8 mouse cellular contexts compared by ENCODE assay signal in genomic region chr8:114770856-114771776, GRCm38 (mm10).
DNase-seq lines count a peak whose midpoint lies in the region; ATAC-seq and TF ChIP-seq lines count a peak whose summit lies in the region.
"Had no signal": no experiment of that assay in that cellular context is flagged by ENCODE, and none has a peak within 500 bp of the region (broad histone marks: within the 10 kb centered on the region; RNA-seq: fewer than 3 reads in every experiment).

No protein-coding gene starts in this region.

- no peaks in the 10 kb centered on the region for H3K9me3 ChIP-seq in hindbrain, embryonic 16.5 days (ENCODE audit: control insufficient read depth, low read length)

- no peak overlapping the region for H3K9ac ChIP-seq in hindbrain, embryonic 16.5 days (ENCODE audit: low read depth, low read length)

- H3K4me2 ChIP-seq in hindbrain, embryonic 16.5 days (ENCODE audit: low read length) = peak overlapping the region; percentile 30

- no peak overlapping the region for H3K27ac ChIP-seq in bone marrow, adult 2 months (ENCODE audit: control insufficient read depth, insufficient read depth, low read depth, low read length, poor library complexity)
- no peak overlapping the region for H3K27ac ChIP-seq in hindbrain, embryonic 16.5 days (ENCODE audit: low read depth, low read length)
- H3K27ac ChIP-seq: macrophage had no signal

- peak; percentile 58 for TF ChIP-seq CTCF in bone marrow, adult 2 months (IDR thresholded peaks at IDR 0.05; ENCODE audit: control insufficient read depth, insufficient read depth, low read length)

- no peaks in the 10 kb centered on the region for H3K36me3 ChIP-seq in hindbrain, embryonic 16.5 days (ENCODE audit: control insufficient read depth, insufficient read depth, low read length)

- H3K27me3 ChIP-seq in hindbrain, embryonic 16.5 days (replicated peaks; ENCODE audit: control insufficient read depth, insufficient read depth, low read length) = no peaks in the 10 kb centered on the region

- H3K4me3 ChIP-seq in bone marrow, adult 2 months (replicated peaks; ENCODE audit: control insufficient read depth, low read depth, low read length) = no peak overlapping the region
- H3K4me3 ChIP-seq in hindbrain, embryonic 16.5 days (ENCODE audit: low read length) = no peak overlapping the region

- no peak for TF ChIP-seq POLR2A in bone marrow, adult 2 months (IDR thresholded peaks at IDR 0.05; ENCODE audit: borderline replicate concordance, control insufficient read depth, low read depth, low read length)

- H3K4me1 ChIP-seq in bone marrow, adult 2 months (ENCODE audit: control insufficient read depth, insufficient read depth, low read length) = no peaks in the 10 kb centered on the region
- peaks cover 12% of the 10 kb centered on the region for H3K4me1 ChIP-seq in hindbrain, embryonic 16.5 days (ENCODE audit: control insufficient read depth, insufficient read depth, low read depth, low read length)

- WGBS in bone marrow, adult 2 months = 63% methylated on average over 31 of the region's 31 CpGs
- 45% methylated on average over 31 of the region's 31 CpGs for WGBS in hindbrain, embryonic 16.5 days

- DNase-seq in MN1 (ENCODE audit: low spot score) = peak; percentile 73
- DNase-seq in forelimb bud, embryonic 11.5 days (ENCODE audit: low read depth, low spot score) = peak; percentile 77
- peak; percentile 47 to 70 for DNase-seq in layer of hippocampus, postnatal 36 days
- peak; percentile 14 for DNase-seq in spleen, adult 12 weeks (ENCODE audit: low spot score)

- ATAC-seq in hindbrain, embryonic 16.5 days = no peak
- peak; percentile 86 for ATAC-seq in megakaryocyte, adult 5-6 weeks (ENCODE audit: poor library complexity, severe bottlenecking)

Comparison
In these comparisons a context has a peak if more than half of its experiments do, and no peak if none do; other contexts are left out.
1. DNase-seq: peak in every context shown above with its lines; median percentile 77 in forelimb bud, embryonic 11.5 days; 73 in MN1; 58 in layer of hippocampus, postnatal 36 days; 14 in spleen, adult 12 weeks.